ENCODE assay signal across 18 mouse cellular contexts in the genomic region with DNA sequence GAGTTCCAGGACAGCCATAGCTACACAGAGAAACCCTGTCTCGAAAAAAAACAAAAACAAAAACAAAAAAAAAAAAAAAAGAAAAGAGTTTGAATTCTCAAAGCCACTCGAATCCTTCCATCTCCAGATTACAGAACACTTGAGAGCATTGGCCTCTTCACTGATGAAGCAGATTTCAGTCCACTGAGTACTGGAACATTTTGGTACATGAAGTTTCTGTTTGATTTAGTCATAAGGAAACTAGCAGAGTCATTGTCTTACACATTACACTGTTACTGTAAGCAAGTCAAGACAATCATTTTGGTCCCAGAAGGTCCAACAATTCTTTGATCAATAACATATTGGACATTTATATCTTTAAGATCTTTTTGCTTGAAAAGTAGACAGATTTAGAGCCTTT.
"Had no signal": no experiment of that assay in that cellular context is flagged by ENCODE, and none has a peak within 500 bp of the region (broad histone marks: within the 10 kb centered on the region; RNA-seq: fewer than 3 reads in every experiment).

No protein-coding gene starts in this region.

- H3K9me3 ChIP-seq: kidney, embryonic 15.5 days; limb, embryonic 10.5 days; limb, embryonic 13.5 days; liver, embryonic 12.5 days; liver, embryonic 15.5 days had no signal

- H3K4me2 ChIP-seq: kidney, embryonic 15.5 days; limb, embryonic 13.5 days; liver, embryonic 12.5 days; liver, embryonic 15.5 days; lung, embryonic 14.5 days; midbrain, embryonic 11.5 days had no signal

- H3K9ac ChIP-seq: kidney, embryonic 15.5 days; limb, embryonic 13.5 days; liver, embryonic 12.5 days; liver, embryonic 15.5 days; lung, embryonic 14.5 days had no signal

- H3K27me3 ChIP-seq: kidney, embryonic 15.5 days; limb, embryonic 13.5 days had no signal

- H3K4me3 ChIP-seq: kidney, embryonic 15.5 days; limb, embryonic 10.5 days; limb, embryonic 13.5 days; liver, embryonic 12.5 days; liver, embryonic 15.5 days had no signal

- H3K27ac ChIP-seq: kidney, embryonic 15.5 days; limb, embryonic 10.5 days; limb, embryonic 13.5 days; liver, embryonic 12.5 days; liver, embryonic 15.5 days; stomach, postnatal 0 days had no signal

- ATAC-seq: liver, embryonic 12.5 days had no signal

- DNase-seq: kidney, adult 11 months; kidney, adult 8-10 months; kidney, postnatal 10 days; kidney, postnatal 36 days; layer of hippocampus, adult 9-11 months; liver; lung, embryonic 14.5 days; lung, postnatal 4 days; thymus, adult 2 months; thymus, postnatal 14 days; thymus, postnatal 4 days had no signal
